Mouse (Mus musculus) small intestine, adult 2 months (tissue): ENCODE data around the gene Pdss2. TPM values are rescaled to one million over a fixed set of nuclear protein-coding genes. Genes with fewer than 3 reads are reported as not detected.

Source experiments
- H3K27ac ChIP-seq: fragments of 200-500 bp; 2 replicates; pipeline ENCODE4 v1.5.1; 2012; ENCODE audit warnings: low read depth, low read length, control low read depth, inconsistent platforms; ENCODE audit not compliant: insufficient read depth
- H3K27me3 ChIP-seq: fragments of 200-500 bp; 2 replicates; pipeline ENCODE4 v1.6.1; 2012; ENCODE audit warnings: mild to moderate bottlenecking, moderate library complexity, low read length, inconsistent platforms; ENCODE audit not compliant: control insufficient read depth, insufficient read depth
- H3K36me3 ChIP-seq: fragments of 200-500 bp; 2 replicates; pipeline ENCODE4 v1.6.1; 2012; ENCODE audit warnings: mild to moderate bottlenecking, low read length, control low read depth, inconsistent platforms; ENCODE audit not compliant: control insufficient read depth, insufficient read depth
- H3K4me1 ChIP-seq: fragments of 200-500 bp; 2 replicates; pipeline ENCODE4 v1.6.1; 2012; ENCODE audit warnings: low read length, inconsistent platforms, mixed read lengths; ENCODE audit not compliant: control insufficient read depth, insufficient read depth, insufficient read length
- H3K4me3 ChIP-seq: fragments of 200-500 bp; 2 replicates; pipeline ENCODE4 v1.5.1; 2012; ENCODE audit warnings: low read depth, mild to moderate bottlenecking, control low read depth, inconsistent platforms, low read length, moderate library complexity
- CTCF ChIP-seq: fragments of 200-500 bp; IDR thresholded peaks from 2 replicates; pipeline ENCODE4 v1.5.1; 2012; ENCODE audit warnings: low read depth, mild to moderate bottlenecking, control low read depth, inconsistent platforms, low read length, moderate library complexity, mixed read lengths; ENCODE audit not compliant: insufficient replicate concordance, insufficient read length; ENCODE audit errors: extremely low read depth
- POLR2A ChIP-seq: fragments of 200-500 bp; IDR thresholded peaks from 2 replicates; pipeline ENCODE4 v1.6.1; 2012; ENCODE audit warnings: low read depth, mild to moderate bottlenecking, control low read depth, inconsistent platforms, low read length, moderate library complexity
- WGBS: fragments of 180-500 bp; shearing (Covaris S2); methylation state at CpG from one replicate; pipeline ENCODE4 v1.1.7; 2018; 5-methylcytosine and 5-hydroxymethylcytosine counted together
- polyA plus RNA-seq: library from polyadenylated mRNA; depleted of rRNA; stranded (reverse); fragments of >200 nt; gene quantifications from 2 replicates; pipeline ENCODE4 v1.2.3, GENCODE M21; 2012

Pdss2 gene
- polyA plus RNA-seq, 1 experiment: 10.5 TPM

DNA sequence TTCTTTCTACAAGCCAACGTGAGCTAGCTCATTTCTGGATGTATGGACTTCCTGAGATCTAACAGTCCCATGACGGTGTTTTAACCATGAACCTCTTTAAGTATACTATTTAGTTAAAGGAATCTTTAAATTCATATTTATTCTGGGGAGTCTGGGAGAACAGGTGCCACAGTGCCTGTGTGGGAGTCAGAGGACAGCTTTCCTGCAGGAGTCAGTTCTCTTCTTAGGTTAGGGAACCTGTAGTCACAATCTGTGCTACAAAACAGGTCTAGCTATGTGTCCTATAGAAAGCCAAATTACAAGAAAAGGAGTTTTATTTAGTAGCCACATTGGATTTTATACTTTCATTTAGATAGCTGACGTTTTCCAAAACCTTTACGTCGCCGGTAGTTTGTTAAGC is 141.7 kb downstream of the Pdss2 start:
- H3K27me3 ChIP-seq: no peaks in the 10 kb centered on the region
- no peak overlapping the region for H3K4me3 ChIP-seq
- no peak overlapping the region for H3K27ac ChIP-seq
- no peaks in the 10 kb centered on the region; the same call in 1 of the 2 replicates for H3K4me1 ChIP-seq
- TF ChIP-seq POLR2A (no peak), CTCF (no peak)
- 92% methylated on average over 6 of the region's 6 CpGs for WGBS
- H3K36me3 ChIP-seq: no peaks in the 10 kb centered on the region

DNA sequence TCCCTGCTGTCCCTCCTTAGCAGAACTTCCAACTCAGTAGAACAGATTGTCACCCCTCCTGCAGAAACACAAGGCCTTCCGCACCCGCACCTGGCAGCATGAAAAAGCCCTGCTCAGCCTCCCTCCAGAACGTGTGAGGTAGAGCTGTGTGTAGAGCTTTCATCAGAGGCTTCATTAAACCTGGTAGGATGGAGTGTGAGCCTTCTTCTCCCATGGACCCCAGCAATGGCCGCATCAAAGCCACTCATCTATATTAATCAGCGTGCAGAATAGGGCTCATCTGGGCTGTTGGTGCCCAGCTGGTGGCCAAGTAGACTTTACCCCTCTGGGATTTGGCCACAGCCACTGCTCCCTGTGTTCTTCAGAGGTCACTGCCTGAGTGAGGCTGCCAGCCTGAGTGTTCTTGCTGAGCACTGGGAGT is 142.2 kb downstream of the Pdss2 start:
- WGBS: 88% methylated on average over 5 of the region's 5 CpGs
- Histone ChIP-seq H3K36me3 (no peaks in the 10 kb centered on the region), H3K4me3 (no peak overlapping the region), H3K27ac (no peak overlapping the region), H3K4me1 (no peaks in the 10 kb centered on the region; the same call in 1 of the 2 replicates), H3K27me3 (no peaks in the 10 kb centered on the region)
- TF ChIP-seq POLR2A: no peak
- TF ChIP-seq CTCF: no peak

DNA sequence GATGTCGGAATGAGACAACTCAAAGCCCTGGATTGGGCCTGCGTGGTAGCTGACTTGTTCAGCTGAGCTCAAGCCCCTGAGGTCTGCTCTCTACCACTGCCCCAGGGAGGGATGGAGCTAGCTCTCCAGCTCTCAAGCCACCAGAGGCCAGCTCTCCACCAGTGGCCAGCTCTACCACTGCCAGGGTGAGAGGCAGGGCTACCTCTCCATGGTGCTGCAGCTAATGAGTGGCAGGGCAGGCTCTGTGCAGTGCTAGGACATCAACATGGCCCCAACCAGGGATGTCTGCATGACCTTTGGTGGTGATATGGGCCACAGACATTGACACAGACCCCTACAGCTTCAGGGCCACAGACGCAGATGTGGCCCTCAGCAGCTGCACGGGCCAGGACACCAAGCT is 144.6 kb downstream of the Pdss2 start:
- Histone ChIP-seq H3K4me1 (no peaks in the 10 kb centered on the region), H3K4me3 (no peak overlapping the region), H3K27me3 (no peaks in the 10 kb centered on the region), H3K36me3 (no peaks in the 10 kb centered on the region), H3K27ac (no peak overlapping the region)
- 94% methylated on average over 4 of the region's 4 CpGs for WGBS
- TF ChIP-seq CTCF (no peak), POLR2A (no peak)

DNA sequence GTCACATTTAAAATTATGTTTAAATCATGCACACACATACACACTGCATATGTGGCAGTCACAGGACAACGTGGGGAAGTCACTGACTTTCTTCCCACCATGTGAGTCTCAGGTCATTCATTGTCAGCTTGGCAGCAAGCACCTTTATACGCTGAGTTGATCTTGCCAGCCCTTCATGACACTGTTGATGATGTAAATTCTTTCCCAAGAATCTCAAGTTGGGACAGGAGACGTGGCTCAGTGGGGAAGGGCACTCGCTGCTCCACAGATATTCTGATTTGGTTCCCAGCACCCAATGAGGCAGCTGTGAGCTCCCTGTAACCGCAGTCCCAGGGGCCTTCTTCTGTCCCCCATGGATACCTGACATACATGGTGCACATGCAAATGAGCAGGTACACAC is 147.3 kb downstream of the Pdss2 start:
- no peak overlapping the region for H3K27ac ChIP-seq
- no peak overlapping the region for H3K4me3 ChIP-seq
- WGBS: 96% methylated on average over 5 of the region's 5 CpGs
- no peaks in the 10 kb centered on the region for H3K27me3 ChIP-seq
- peaks cover 4% of the 10 kb centered on the region; the same call in 1 of the 2 replicates for H3K36me3 ChIP-seq
- 0 out of 2 replicates have a peak, but pooled peaks cover 2% of the 10 kb centered on the region for H3K4me1 ChIP-seq
- TF ChIP-seq CTCF: no peak
- TF ChIP-seq POLR2A: no peak

DNA sequence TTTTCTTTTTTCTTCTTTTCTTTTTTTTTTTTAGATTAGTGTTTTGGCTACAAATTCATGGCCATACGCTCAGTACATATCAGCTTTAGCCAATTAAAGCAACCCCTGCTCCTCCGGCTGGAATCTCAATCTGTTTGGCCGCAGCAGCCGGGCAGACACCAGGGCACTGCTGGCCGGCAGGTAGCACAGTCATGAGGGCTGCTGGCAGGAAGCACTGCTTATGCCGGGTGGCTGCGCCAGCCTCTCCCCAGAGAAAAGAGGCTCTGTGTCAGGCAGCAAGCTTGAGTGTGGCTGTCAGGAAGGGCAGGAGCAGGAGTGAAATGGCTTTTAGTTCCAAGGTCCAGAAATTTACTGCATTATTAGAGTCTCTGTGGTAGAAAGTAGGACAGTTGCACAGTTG is 151.0 kb downstream of the Pdss2 start:
- TF ChIP-seq CTCF (no peak), POLR2A (no peak)
- Histone ChIP-seq H3K36me3 (peaks cover 7% of the 10 kb centered on the region; the same call in 1 of the 2 replicates), H3K27ac (no peak overlapping the region), H3K4me1 (peaks cover 7% of the 10 kb centered on the region; the same call in 1 of the 2 replicates), H3K4me3 (no peak overlapping the region), H3K27me3 (no peaks in the 10 kb centered on the region)
- 51% methylated on average over 7 of the region's 7 CpGs for WGBS

DNA sequence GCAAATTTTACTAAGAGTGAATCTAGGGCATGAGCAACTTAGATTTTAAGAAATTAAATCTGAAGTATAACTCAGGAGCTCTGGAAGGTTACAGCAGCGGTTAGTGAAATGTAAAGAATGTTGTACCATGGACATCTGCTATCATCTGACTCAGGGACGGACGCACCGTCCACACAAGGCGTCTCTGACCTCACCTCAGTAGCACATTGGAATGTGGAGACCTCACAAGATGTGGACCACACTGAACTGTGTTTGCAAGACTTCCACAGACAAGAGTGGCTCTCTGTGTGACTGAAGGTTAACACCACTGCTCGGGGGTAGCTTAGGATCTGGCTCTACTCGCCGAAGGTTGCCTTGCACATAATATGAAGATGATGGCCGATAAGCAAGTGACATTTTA is 151.7 kb downstream of the Pdss2 start:
- 91% methylated on average over 9 of the region's 9 CpGs for WGBS
- H3K27ac ChIP-seq: no peak overlapping the region
- no peaks in the 10 kb centered on the region for H3K27me3 ChIP-seq
- peaks cover 7% of the 10 kb centered on the region; the same call in 1 of the 2 replicates for H3K36me3 ChIP-seq
- no peak for TF ChIP-seq CTCF
- no peak for TF ChIP-seq POLR2A
- H3K4me3 ChIP-seq: no peak overlapping the region
- H3K4me1 ChIP-seq: peaks cover 7% of the 10 kb centered on the region; the same call in 1 of the 2 replicates

DNA sequence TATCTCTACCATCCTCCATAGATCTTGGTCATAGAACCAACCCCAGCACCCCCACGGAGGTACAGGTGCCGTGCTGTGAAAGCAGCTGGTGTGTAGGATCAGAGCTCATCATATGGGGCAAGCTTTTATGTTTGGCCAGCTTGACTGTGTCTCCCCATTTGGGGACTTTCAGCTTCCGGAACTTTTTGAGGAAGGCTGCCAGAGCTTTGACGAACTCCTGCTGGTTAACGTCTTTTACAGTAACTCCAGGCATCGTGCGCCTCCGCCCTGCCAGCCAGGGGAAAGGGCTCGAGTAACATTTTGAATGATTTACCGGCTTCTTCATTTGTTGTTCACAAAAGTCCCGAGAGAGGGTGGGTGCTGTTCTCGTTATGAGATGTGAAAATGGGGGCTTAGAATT is 152.4 kb downstream of the Pdss2 start:
- H3K27me3 ChIP-seq: no peaks in the 10 kb centered on the region
- H3K27ac ChIP-seq: no peak overlapping the region
- peaks cover 7% of the 10 kb centered on the region; the same call in 1 of the 2 replicates for H3K36me3 ChIP-seq
- H3K4me1 ChIP-seq: peaks cover 7% of the 10 kb centered on the region; the same call in 1 of the 2 replicates
- WGBS: 90% methylated on average over 12 of the region's 12 CpGs
- no peak for TF ChIP-seq POLR2A
- no peak for TF ChIP-seq CTCF
- no peak overlapping the region for H3K4me3 ChIP-seq

DNA sequence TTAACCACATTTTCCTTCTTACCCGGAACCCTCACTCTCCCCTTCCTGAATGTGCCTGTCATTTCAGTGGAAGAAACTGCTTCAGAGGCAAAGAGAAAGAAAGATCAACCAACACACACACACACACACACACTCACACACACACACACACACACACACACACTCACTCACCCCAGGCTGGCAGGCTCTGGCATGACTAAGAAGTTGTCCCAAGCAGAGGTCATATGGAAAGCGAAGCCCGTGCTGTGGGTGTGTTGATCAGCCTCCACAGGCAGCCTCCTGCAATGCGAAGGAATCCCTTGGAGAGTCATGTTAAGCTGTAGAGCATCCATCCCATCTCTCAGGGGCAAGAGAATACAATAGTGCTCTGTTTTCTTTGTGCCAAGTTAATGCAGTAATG is 154.0 kb downstream of the Pdss2 start:
- H3K27me3 ChIP-seq: no peaks in the 10 kb centered on the region
- H3K4me1 ChIP-seq: peaks cover 14% of the 10 kb centered on the region; the same call in 1 of the 2 replicates
- WGBS: 45% methylated on average over 4 of the region's 4 CpGs
- H3K4me3 ChIP-seq: no peak overlapping the region
- peaks cover 7% of the 10 kb centered on the region; the same call in 1 of the 2 replicates for H3K36me3 ChIP-seq
- H3K27ac ChIP-seq: peak overlapping the region; percentile 55; the same call in 1 of the 2 replicates
- no peak for TF ChIP-seq CTCF
- TF ChIP-seq POLR2A: no peak
